Mouse (Mus musculus) heart, adult 2 months (tissue): Measurements from ENCODE around the gene Rtp3.
A peak's percentile ranks its signal among the peaks of the same experiment; 100 is the strongest.

Source experiments
- CTCF ChIP-seq: fragments of 200-600 bp; IDR thresholded peaks from 2 replicates; pipeline ENCODE4 v1.8.1; 2022; ENCODE audit warnings: antibody characterized with exemption, mild to moderate bottlenecking, moderate library complexity
- POLR2A ChIP-seq: fragments of 200-500 bp; IDR thresholded peaks from 2 replicates; pipeline ENCODE4 v1.6.1; 2011; ENCODE audit warnings: mild to moderate bottlenecking, low read depth, low read length, control low read depth; ENCODE audit not compliant: insufficient read depth

- TF ChIP-seq CTCF (peak; percentile 55), POLR2A (peak; percentile 71)
Observed at GRCm38 (mm10) chr9:110994716-110995172, 4.4 kb upstream of the Rtp3 start.
